Mouse (Mus musculus) megakaryocyte, embryonic 14.5 days (primary cell): ENCODE data around the gene Egfl7.

Source experiments
- FLI1 ChIP-seq: IDR thresholded peaks from 2 replicates; pipeline ENCODE4 v1.6.1; 2012; ENCODE audit warnings: low read length, inconsistent platforms, mixed read lengths
- GATA1 ChIP-seq: IDR thresholded peaks from 3 replicates; pipeline ENCODE4 v1.6.1; 2012; ENCODE audit warnings: mixed read lengths, low read length, inconsistent platforms, borderline replicate concordance

- no peak for TF ChIP-seq GATA1
- no peak for TF ChIP-seq FLI1
These were observed 2.4 kb downstream of the Egfl7 start for GRCm38 (mm10) chr2:26582203-26582602.
